Mouse (Mus musculus) lung, adult 2 months (tissue): ENCODE results near the gene Casz1. TPM values are rescaled to one million over a fixed set of nuclear protein-coding genes. Genes with fewer than 3 reads are reported as not detected.

ENCODE experiments used
- DNase-seq: peaks from one replicate; pipeline ENCODE4 v3.0.0; 2022
- H3K4me1 ChIP-seq: fragments of 200-500 bp; 2 replicates; pipeline ENCODE4 v1.6.1; 2011; ENCODE audit warnings: low read length; ENCODE audit not compliant: control insufficient read depth, insufficient read depth
- H3K4me3 ChIP-seq: fragments of 200-500 bp; replicated peaks from 2 replicates; pipeline ENCODE3; 2011; ENCODE audit warnings: low read depth, mild to moderate bottlenecking, control low read depth, low read length; ENCODE audit errors: extremely low read depth
- CTCF ChIP-seq: fragments of 200-500 bp; IDR thresholded peaks from 2 replicates; pipeline ENCODE4 v1.5.1; 2011; ENCODE audit warnings: mild to moderate bottlenecking, low read length, control low read depth; ENCODE audit not compliant: insufficient read depth
- POLR2A ChIP-seq: fragments of 200-500 bp; IDR thresholded peaks from 2 replicates; pipeline ENCODE4 v1.6.1; 2011; ENCODE audit warnings: low read depth, mild to moderate bottlenecking, control low read depth, low read length, borderline replicate concordance; ENCODE audit errors: extremely low read depth
- WGBS: fragments of 180-500 bp; shearing (Covaris S2); methylation state at CpG from one replicate; pipeline ENCODE4 v1.1.7; 2018; 5-methylcytosine and 5-hydroxymethylcytosine counted together
- polyA plus RNA-seq: library from polyadenylated mRNA; depleted of rRNA; stranded (reverse); fragments of >200 nt; gene quantifications from 2 replicates; pipeline ENCODE4 v1.2.3, GENCODE M21; 2012

Casz1 gene
- polyA plus RNA-seq, 1 experiment, result 68.7 TPM

DNA sequence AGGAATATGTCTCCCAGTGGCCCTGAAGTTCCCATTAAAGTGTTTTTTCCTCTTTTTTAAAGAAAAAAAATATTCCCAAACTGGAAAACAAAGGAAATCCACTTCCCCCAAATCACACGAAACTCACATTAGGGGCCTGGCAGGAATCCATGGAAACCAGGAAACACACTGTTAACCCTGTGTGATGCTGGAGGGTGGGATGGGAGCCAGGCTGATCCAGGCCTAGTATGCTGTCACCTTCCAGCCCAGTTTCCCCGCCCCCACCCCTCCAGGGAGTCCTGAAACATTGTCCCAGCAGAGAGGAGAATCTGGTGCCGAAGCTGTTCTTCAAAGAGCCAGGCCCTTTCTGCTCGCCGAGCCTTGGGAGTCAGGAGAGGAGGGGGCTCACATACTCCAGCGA, 32.2 kb downstream of the Casz1 start:
- 38% methylated on average over 6 of the region's 6 CpGs for WGBS
- no peak for DNase-seq
- Histone ChIP-seq H3K4me1 (peaks cover 28% of the 10 kb centered on the region), H3K4me3 (no peak overlapping the region)
- TF ChIP-seq POLR2A, result no peak
- no peak for TF ChIP-seq CTCF

DNA sequence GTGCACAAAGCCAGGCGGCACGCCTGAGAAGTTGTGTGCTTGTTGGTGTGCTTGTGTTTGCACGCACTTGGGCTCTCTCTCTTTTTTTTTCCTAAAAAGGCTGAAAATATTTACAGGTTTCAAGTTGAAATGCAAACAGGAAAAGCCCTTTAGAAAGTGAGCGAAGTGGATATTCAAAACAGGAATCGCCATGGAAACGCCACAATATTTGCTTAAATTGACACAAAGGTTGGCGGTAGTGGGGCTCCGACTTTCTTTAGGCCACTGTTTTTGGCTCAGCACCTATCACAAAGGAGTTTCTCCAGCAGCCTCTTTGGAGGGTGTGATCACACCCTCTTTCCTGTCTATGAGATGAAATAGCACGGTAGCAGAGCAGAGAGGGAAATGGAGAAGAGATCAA, 32.8 kb downstream of the Casz1 start:
- no peak for DNase-seq
- Histone ChIP-seq H3K4me3 (no peak overlapping the region), H3K4me1 (peaks cover 28% of the 10 kb centered on the region)
- TF ChIP-seq CTCF, result no peak
- TF ChIP-seq POLR2A, result no peak
- 26% methylated on average over 9 of the region's 9 CpGs for WGBS

GRCm38 (mm10) chr4:148837644-148838043, 33.4 kb downstream of the Casz1 start:
- TF ChIP-seq CTCF, result no peak
- no peak for TF ChIP-seq POLR2A
- peaks cover 28% of the 10 kb centered on the region for H3K4me1 ChIP-seq
- DNase-seq, result no peak
- no peak overlapping the region for H3K4me3 ChIP-seq
- 59% methylated on average over 6 of the region's 6 CpGs for WGBS

- no peak overlapping the region for H3K4me3 ChIP-seq
- no peak for DNase-seq
- TF ChIP-seq POLR2A (no peak), CTCF (no peak)
- H3K4me1 ChIP-seq, result peaks cover 8% of the 10 kb centered on the region
- 75% methylated on average over 6 of the region's 6 CpGs for WGBS
Observed at GRCm38 (mm10) chr4:148842302-148842701, 38.1 kb downstream of the Casz1 start.

DNA sequence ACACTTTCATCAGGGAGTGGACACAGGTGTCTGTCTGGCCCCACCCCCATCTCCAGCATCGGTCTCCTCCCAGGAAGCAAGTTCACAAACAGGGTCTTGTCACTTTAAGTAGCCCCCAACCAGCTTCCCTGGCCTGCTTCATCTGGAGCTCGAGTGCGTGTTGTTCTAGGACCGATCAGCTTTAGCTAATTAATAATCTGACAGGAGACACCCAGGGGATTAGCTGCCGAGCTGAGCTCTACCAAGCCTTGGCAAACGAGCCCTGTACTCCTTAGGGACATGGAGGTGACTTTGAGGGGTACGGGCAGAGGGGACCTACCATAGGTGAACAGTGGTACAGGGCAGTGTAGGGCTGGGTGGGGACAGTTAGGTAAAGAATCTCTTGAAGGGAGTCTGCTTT, 40.7 kb downstream of the Casz1 start:
- H3K4me3 ChIP-seq, result no peak overlapping the region
- DNase-seq, result no peak
- WGBS, result 61% methylated on average over 7 of the region's 7 CpGs
- TF ChIP-seq POLR2A (no peak), CTCF (no peak)
- peaks cover 7% of the 10 kb centered on the region for H3K4me1 ChIP-seq

DNA sequence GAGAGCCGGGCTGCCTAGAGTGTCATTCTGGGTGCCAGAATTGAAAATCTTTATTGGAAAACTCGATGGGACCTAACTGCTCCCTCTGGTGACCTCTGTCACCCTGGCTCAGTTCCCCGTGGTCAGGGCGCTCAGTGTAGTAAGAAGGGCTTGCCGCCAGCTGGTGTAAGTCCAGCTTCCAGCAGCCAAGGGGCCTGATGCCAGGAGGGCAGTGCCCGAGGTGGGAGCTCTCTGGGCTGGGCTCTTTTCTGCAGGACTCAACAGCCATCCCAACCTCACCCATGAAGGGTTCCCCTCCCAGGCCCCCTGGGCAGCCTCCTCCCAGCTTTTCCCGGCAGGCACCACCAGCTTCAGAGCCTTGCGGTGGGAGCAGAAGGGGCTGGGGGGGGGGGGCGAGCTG, 42.0 kb downstream of the Casz1 start:
- Histone ChIP-seq H3K4me1 (peaks cover 7% of the 10 kb centered on the region), H3K4me3 (no peak overlapping the region)
- no peak for TF ChIP-seq POLR2A
- TF ChIP-seq CTCF, result peak; percentile 23; the same call in 1 of the 2 replicates
- 17% methylated on average over 9 of the region's 9 CpGs for WGBS
- DNase-seq, result peak; percentile 87

- Histone ChIP-seq H3K4me3 (no peak overlapping the region), H3K4me1 (peaks cover 7% of the 10 kb centered on the region)
- 64% methylated on average over 11 of the region's 11 CpGs for WGBS
- no peak for DNase-seq
- TF ChIP-seq POLR2A, result no peak
- TF ChIP-seq CTCF, result no peak
Observed at GRCm38 (mm10) chr4:148846724-148847123, 42.5 kb downstream of the Casz1 start.

DNA sequence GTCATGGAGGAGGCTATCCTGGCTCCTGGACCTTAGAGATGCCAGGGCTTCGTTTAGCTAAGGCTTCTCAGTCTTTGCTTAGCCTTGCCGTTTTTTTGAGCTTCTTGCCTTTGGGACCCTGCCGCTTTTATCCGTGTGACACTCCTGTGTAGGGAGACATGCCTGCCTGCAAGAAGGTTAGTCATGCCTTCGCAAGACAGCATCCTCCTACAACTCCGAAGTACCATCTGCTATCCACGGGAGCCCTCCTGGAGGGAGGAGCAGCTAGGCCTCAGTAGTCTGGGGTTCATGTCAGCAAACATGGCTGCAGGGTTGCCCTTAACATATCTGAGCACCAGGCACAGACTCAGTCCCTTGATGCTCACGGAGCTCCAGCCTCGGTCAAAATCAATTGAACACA, 43.4 kb downstream of the Casz1 start:
- H3K4me1 ChIP-seq, result peaks cover 7% of the 10 kb centered on the region
- no peak for DNase-seq
- TF ChIP-seq CTCF, result no peak
- no peak for TF ChIP-seq POLR2A
- no peak overlapping the region for H3K4me3 ChIP-seq
- WGBS, result 94% methylated on average over 9 of the region's 9 CpGs

DNA sequence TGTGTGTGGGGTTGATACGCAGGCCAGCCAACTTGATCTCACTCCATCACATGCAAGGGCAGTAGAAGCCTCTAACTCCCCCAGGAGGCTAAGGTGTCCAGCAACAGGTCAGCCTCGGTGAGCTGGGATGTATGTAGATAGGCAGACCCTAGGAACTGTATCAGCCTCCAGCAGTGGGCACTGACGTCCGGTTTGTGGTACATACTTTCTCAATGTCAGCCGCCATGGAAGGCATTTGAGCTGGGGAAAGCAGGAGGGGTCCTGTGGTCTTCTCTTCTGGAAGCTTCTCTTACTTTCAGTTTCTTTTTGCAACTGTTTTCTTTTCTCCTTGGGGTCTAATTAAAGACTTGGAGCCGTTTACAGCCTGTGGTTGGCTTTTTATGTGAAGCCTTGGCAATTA, 45.2 kb downstream of the Casz1 start:
- Histone ChIP-seq H3K4me3 (no peak overlapping the region), H3K4me1 (peaks cover 7% of the 10 kb centered on the region)
- WGBS, result 62% methylated on average over 6 of the region's 6 CpGs
- TF ChIP-seq POLR2A (no peak), CTCF (no peak)
- DNase-seq, result no peak

DNA sequence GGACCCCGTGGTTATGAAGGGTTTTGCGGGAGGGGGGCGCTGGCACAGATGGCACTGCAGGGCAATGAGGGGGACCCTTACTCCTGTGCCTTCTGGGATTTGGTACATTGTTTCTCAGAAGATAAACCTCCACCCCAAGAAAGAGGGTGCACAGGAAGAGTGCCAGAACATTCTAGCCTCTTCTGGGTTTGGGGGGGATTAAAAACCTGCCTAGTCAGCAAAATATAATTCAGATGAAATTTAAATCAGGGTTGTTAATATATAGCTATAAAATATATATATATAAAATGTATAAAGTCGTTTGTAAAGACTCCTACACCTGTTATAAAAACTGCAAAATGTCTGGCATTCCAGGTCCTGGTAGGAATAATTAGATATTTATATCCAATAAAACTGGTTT, 48.8 kb downstream of the Casz1 start:
- TF ChIP-seq POLR2A, result no peak
- TF ChIP-seq CTCF, result no peak
- Histone ChIP-seq H3K4me1 (peaks cover 5% of the 10 kb centered on the region), H3K4me3 (no peak overlapping the region)
- no peak for DNase-seq
- 73% methylated on average over 4 of the region's 4 CpGs for WGBS
